Mouse (Mus musculus) bone marrow, adult 2 months (tissue): Measurements from ENCODE around the gene Casp6.

ENCODE experiments used
- CTCF ChIP-seq: fragments of 200-500 bp; IDR thresholded peaks from 2 replicates; pipeline ENCODE4 v1.5.1; 2011; ENCODE audit warnings: low read length, control low read depth; ENCODE audit not compliant: control insufficient read depth, insufficient read depth
- POLR2A ChIP-seq: fragments of 200-500 bp; IDR thresholded peaks from 2 replicates; pipeline ENCODE4 v1.6.1; 2011; ENCODE audit warnings: low read depth, mild to moderate bottlenecking, control low read depth, low read length, borderline replicate concordance; ENCODE audit not compliant: control insufficient read depth

DNA sequence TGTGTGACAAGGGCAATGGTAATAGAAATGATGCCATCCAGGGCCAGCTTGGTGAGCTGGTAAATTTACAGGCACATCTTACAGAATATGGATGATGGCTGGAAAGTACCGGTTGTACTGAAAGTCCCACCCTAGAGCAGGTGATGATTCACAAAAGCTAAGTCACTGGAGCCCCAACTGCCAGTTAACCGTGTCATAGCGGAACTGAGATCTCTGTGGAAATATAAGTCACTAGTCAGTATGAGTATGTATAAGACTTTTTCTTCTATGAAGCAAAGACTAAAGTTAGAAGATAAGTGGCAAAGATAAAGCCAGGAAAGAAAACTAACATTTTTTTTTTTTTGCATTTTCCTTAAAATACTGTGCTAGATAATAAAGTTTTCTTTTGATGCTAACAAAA lies 8.1 kb upstream of the Casp6 start:
- no peak for TF ChIP-seq CTCF
- TF ChIP-seq POLR2A: no peak
